Mouse (Mus musculus) olfactory bulb, adult 2 months (tissue): ENCODE results near the gene Car7.

Experiments
- CTCF ChIP-seq: fragments of 200-500 bp; IDR thresholded peaks from 2 replicates; pipeline ENCODE4 v1.5.1; 2012; ENCODE audit warnings: low read depth, mild to moderate bottlenecking, low read length, moderate library complexity; ENCODE audit not compliant: insufficient read depth
- POLR2A ChIP-seq: fragments of 200-500 bp; IDR thresholded peaks from 2 replicates; pipeline ENCODE4 v1.6.1; 2012; ENCODE audit warnings: mild to moderate bottlenecking, low read depth, low read length, moderate library complexity; ENCODE audit not compliant: insufficient read depth

GRCm38 (mm10) chr8:104557226-104557625 is 22.7 kb downstream of the Car7 start:
- TF ChIP-seq POLR2A (no peak), CTCF (no peak)
